Mouse (Mus musculus): Measurements from ENCODE around the gene Cbr2. TPM values are rescaled to one million over a fixed set of nuclear protein-coding genes. Genes with fewer than 3 reads are reported as not detected.
"Not testable (repeated sequence)": the region's sequence is repeated elsewhere in the genome, so short reads cannot be mapped to it uniquely, and the experiment has no call there.

Cbr2 gene
- polyA plus RNA-seq, 1 experiment from 2014 or later, result 0.39 TPM

- H3K9ac ChIP-seq (replicated peaks; ENCODE audit: low read depth, low read length); H3K27me3 ChIP-seq (ENCODE audit: control insufficient read depth, insufficient read depth, low read length); H3K36me3 ChIP-seq (ENCODE audit: control insufficient read depth, insufficient read depth, low read length); H3K9me3 ChIP-seq (ENCODE audit: control insufficient read depth, low read length); H3K4me3 ChIP-seq (ENCODE audit: low read depth, low read length); H3K4me2 ChIP-seq (ENCODE audit: low read depth, low read length); H3K4me1 ChIP-seq (ENCODE audit: control insufficient read depth, insufficient read depth, low read length); H3K27ac ChIP-seq (ENCODE audit: low read depth, low read length): not testable (repeated sequence)
- ATAC-seq (ENCODE audit: low read depth), result 0 out of 2 replicates have a peak, but pooled peaks have one; percentile 44
- WGBS, result 4% methylated on average over 8 of the region's 23 CpGs
These were observed 31.4 kb upstream of the Cbr2 start for GRCm38 (mm10) chr11:120763121-120763999.

- not testable (repeated sequence) for H3K4me1 ChIP-seq (ENCODE audit: control insufficient read depth, insufficient read depth, low read length); ATAC-seq (ENCODE audit: low read depth); H3K4me3 ChIP-seq (ENCODE audit: low read depth, low read length); H3K9ac ChIP-seq (replicated peaks; ENCODE audit: low read depth, low read length); H3K9me3 ChIP-seq (ENCODE audit: control insufficient read depth, low read length); H3K27me3 ChIP-seq (ENCODE audit: control insufficient read depth, insufficient read depth, low read length); H3K27ac ChIP-seq (ENCODE audit: low read depth, low read length); H3K4me2 ChIP-seq (ENCODE audit: low read depth, low read length); H3K36me3 ChIP-seq (ENCODE audit: control insufficient read depth, insufficient read depth, low read length)
- WGBS, result 20% methylated on average over 14 of the region's 14 CpGs
These were observed 30.7 kb upstream of the Cbr2 start, which contains the start of gene Hmga1b for GRCm38 (mm10) chr11:120762672-120763041. Hmga1b (plus strand) TSS chr11:120762794.

- H3K4me3 ChIP-seq (ENCODE audit: low read depth, low read length), result no peak overlapping the region
- no peaks in the 10 kb centered on the region for H3K4me1 ChIP-seq (ENCODE audit: control insufficient read depth, insufficient read depth, low read length)
- H3K27ac ChIP-seq (ENCODE audit: low read depth, low read length), result no peak overlapping the region
- H3K36me3 ChIP-seq (ENCODE audit: control insufficient read depth, insufficient read depth, low read length), result no peaks in the 10 kb centered on the region
- WGBS, result 73% methylated on average over 14 of the region's 14 CpGs
- no peak overlapping the region for H3K4me2 ChIP-seq (ENCODE audit: low read depth, low read length)
- ATAC-seq (ENCODE audit: low read depth), result no peak
- H3K9ac ChIP-seq (replicated peaks; ENCODE audit: low read depth, low read length), result no peak overlapping the region
- H3K27me3 ChIP-seq (ENCODE audit: control insufficient read depth, insufficient read depth, low read length), result no peaks in the 10 kb centered on the region
- H3K9me3 ChIP-seq (ENCODE audit: control insufficient read depth, low read length), result no peaks in the 10 kb centered on the region
These were observed 30.1 kb upstream of the Cbr2 start for GRCm38 (mm10) chr11:120761811-120762671.

GRCm38 (mm10) chr11:120760236-120760635 is 28.3 kb upstream of the Cbr2 start:
- Histone ChIP-seq H3K9me3 (ENCODE audit: control insufficient read depth, low read length) (no peaks in the 10 kb centered on the region), H3K27me3 (ENCODE audit: control insufficient read depth, insufficient read depth, low read length) (no peaks in the 10 kb centered on the region), H3K27ac (ENCODE audit: low read depth, low read length) (no peak overlapping the region), H3K4me3 (ENCODE audit: low read depth, low read length) (no peak overlapping the region), H3K36me3 (ENCODE audit: control insufficient read depth, insufficient read depth, low read length) (no peaks in the 10 kb centered on the region), H3K4me1 (ENCODE audit: control insufficient read depth, insufficient read depth, low read length) (no peaks in the 10 kb centered on the region), H3K4me2 (ENCODE audit: low read depth, low read length) (no peak overlapping the region), H3K9ac (replicated peaks; ENCODE audit: low read depth, low read length) (no peak overlapping the region)
- 91% methylated on average over 9 of the region's 9 CpGs for WGBS
- ATAC-seq (ENCODE audit: low read depth), result no peak

- no peaks in the 10 kb centered on the region for H3K36me3 ChIP-seq (ENCODE audit: control insufficient read depth, insufficient read depth, low read length)
- H3K4me3 ChIP-seq (ENCODE audit: low read depth, low read length), result no peak overlapping the region
- 78% methylated on average over 4 of the region's 4 CpGs for WGBS
- no peaks in the 10 kb centered on the region for H3K9me3 ChIP-seq (ENCODE audit: control insufficient read depth, low read length)
- H3K4me1 ChIP-seq (ENCODE audit: control insufficient read depth, insufficient read depth, low read length), result no peaks in the 10 kb centered on the region
- H3K9ac ChIP-seq (replicated peaks; ENCODE audit: low read depth, low read length), result no peak overlapping the region
- no peak overlapping the region for H3K27ac ChIP-seq (ENCODE audit: low read depth, low read length)
- H3K27me3 ChIP-seq (ENCODE audit: control insufficient read depth, insufficient read depth, low read length), result no peaks in the 10 kb centered on the region
- H3K4me2 ChIP-seq (ENCODE audit: low read depth, low read length), result no peak overlapping the region
- ATAC-seq (ENCODE audit: low read depth), result no peak
These were observed 19.7 kb upstream of the Cbr2 start for GRCm38 (mm10) chr11:120751606-120752005.

- H3K4me1 ChIP-seq (ENCODE audit: control insufficient read depth, insufficient read depth, low read length), result no peaks in the 10 kb centered on the region
These were observed 17.5 kb upstream of the Cbr2 start for GRCm38 (mm10) chr11:120749430-120749829.

GRCm38 (mm10) chr11:120747974-120748373 is 16.1 kb upstream of the Cbr2 start:
- Histone ChIP-seq H3K4me2 (ENCODE audit: low read depth, low read length) (no peak overlapping the region), H3K9me3 (ENCODE audit: control insufficient read depth, low read length) (no peaks in the 10 kb centered on the region)
- WGBS, result 71% methylated on average over 4 of the region's 4 CpGs

More at GRCm38 (mm10) chr11:120749430-120749829, 17.5 kb upstream of the Cbr2 start:
- H3K27me3 ChIP-seq (ENCODE audit: control insufficient read depth, insufficient read depth, low read length), result no peaks in the 10 kb centered on the region
- H3K36me3 ChIP-seq (ENCODE audit: control insufficient read depth, insufficient read depth, low read length), result no peaks in the 10 kb centered on the region
- H3K4me2 ChIP-seq (ENCODE audit: low read depth, low read length), result no peak overlapping the region
- no peaks in the 10 kb centered on the region for H3K9me3 ChIP-seq (ENCODE audit: control insufficient read depth, low read length)
- no peak overlapping the region for H3K9ac ChIP-seq (replicated peaks; ENCODE audit: low read depth, low read length)
- ATAC-seq (ENCODE audit: low read depth), result no peak
- no peak overlapping the region for H3K27ac ChIP-seq (ENCODE audit: low read depth, low read length)
- H3K4me3 ChIP-seq (ENCODE audit: low read depth, low read length), result no peak overlapping the region
- WGBS, result 60% methylated on average over 8 of the region's 8 CpGs

GRCm38 (mm10) chr11:120744121-120744701 is 12.3 kb upstream of the Cbr2 start:
- H3K36me3 ChIP-seq (ENCODE audit: control insufficient read depth, insufficient read depth, low read length), result no peaks in the 10 kb centered on the region
- H3K27me3 ChIP-seq (ENCODE audit: control insufficient read depth, insufficient read depth, low read length), result no peaks in the 10 kb centered on the region
- no peak overlapping the region for H3K9ac ChIP-seq (replicated peaks; ENCODE audit: low read depth, low read length)
- no peaks in the 10 kb centered on the region for H3K4me1 ChIP-seq (ENCODE audit: control insufficient read depth, insufficient read depth, low read length)
- H3K4me3 ChIP-seq (ENCODE audit: low read depth, low read length), result no peak overlapping the region
- no peak overlapping the region for H3K27ac ChIP-seq (ENCODE audit: low read depth, low read length)
- no peaks in the 10 kb centered on the region for H3K9me3 ChIP-seq (ENCODE audit: control insufficient read depth, low read length)
- WGBS, result 78% methylated on average over 7 of the region's 7 CpGs
- H3K4me2 ChIP-seq (ENCODE audit: low read depth, low read length), result no peak overlapping the region
- no peak for ATAC-seq (ENCODE audit: low read depth)

More at GRCm38 (mm10) chr11:120747974-120748373, 16.1 kb upstream of the Cbr2 start:
- Histone ChIP-seq H3K4me1 (ENCODE audit: control insufficient read depth, insufficient read depth, low read length) (no peaks in the 10 kb centered on the region), H3K27ac (ENCODE audit: low read depth, low read length) (no peak overlapping the region), H3K36me3 (ENCODE audit: control insufficient read depth, insufficient read depth, low read length) (no peaks in the 10 kb centered on the region), H3K27me3 (ENCODE audit: control insufficient read depth, insufficient read depth, low read length) (no peaks in the 10 kb centered on the region), H3K4me3 (ENCODE audit: low read depth, low read length) (no peak overlapping the region), H3K9ac (replicated peaks; ENCODE audit: low read depth, low read length) (no peak overlapping the region)
- no peak for ATAC-seq (ENCODE audit: low read depth)
